Mouse (Mus musculus): ENCODE data around the gene Rps6kl1. TPM values are rescaled to one million over a fixed set of nuclear protein-coding genes. Genes with fewer than 3 reads are reported as not detected.

Rps6kl1 gene
- total and polyA plus RNA-seq, 3 experiments = 0.03 to 0.11 TPM; not detected in 1

GRCm38 (mm10) chr12:85185810-85186209, 34.7 kb upstream of the Rps6kl1 start:
- H3K36me3 ChIP-seq (replicated peaks) = no peaks in the 10 kb centered on the region
- peaks cover 4% of the 10 kb centered on the region; the same call in 1 of the 2 replicates for H3K4me1 ChIP-seq (ENCODE audit: insufficient read depth, low read depth, low read length)
- no peaks in the 10 kb centered on the region for H3K9me3 ChIP-seq (replicated peaks)
- ATAC-seq (ENCODE audit: extremely low read depth, insufficient number of reproducible peaks, low FRiP score, poor library complexity, severe bottlenecking) (no peak), DNase-seq (ENCODE audit: low spot score) (no peak)
- TF ChIP-seq GATA2 (IDR thresholded peaks at IDR 0.05; ENCODE audit: borderline replicate concordance, low read depth, low read length) = no peak
- TF ChIP-seq POLR2AphosphoS5 (IDR thresholded peaks at IDR 0.05; ENCODE audit: insufficient replicate concordance, low read depth, low read length) = no peak
- H3K4me3 ChIP-seq (ENCODE audit: low read depth, low read length) = no peak overlapping the region
- H3K27me3 ChIP-seq (ENCODE audit: insufficient read depth, low read length) = peaks cover 53% of the 10 kb centered on the region

- ATAC-seq (ENCODE audit: extremely low read depth, insufficient number of reproducible peaks, low FRiP score, poor library complexity, severe bottlenecking) = no peak
- TF ChIP-seq CTCF (IDR thresholded peaks at IDR 0.05; ENCODE audit: low read depth, low read length) = no peak
- TF ChIP-seq GATA2 (IDR thresholded peaks at IDR 0.05; ENCODE audit: borderline replicate concordance, low read depth, low read length) = no peak
- no peak for TF ChIP-seq TAL1 (conservative IDR thresholded peaks at IDR 0.05; ENCODE audit: low read depth, low read length)
- no peak for TF ChIP-seq GATA1 (IDR thresholded peaks at IDR 0.05; ENCODE audit: borderline replicate concordance, low read length)
- no peak for TF ChIP-seq POLR2AphosphoS5 (IDR thresholded peaks at IDR 0.05; ENCODE audit: insufficient replicate concordance, low read depth, low read length)
Measured at GRCm38 (mm10) chr12:85184118-85184517, 33.1 kb upstream of the Rps6kl1 start.

GRCm38 (mm10) chr12:85182898-85183297, 31.8 kb upstream of the Rps6kl1 start:
- no peak for ATAC-seq (ENCODE audit: extremely low read depth, insufficient number of reproducible peaks, low FRiP score, poor library complexity, severe bottlenecking)
- DNase-seq (ENCODE audit: low spot score) = no peak
- Histone ChIP-seq H3K27me3 (ENCODE audit: insufficient read depth, low read length) (peaks cover 74% of the 10 kb centered on the region), H3K9me3 (replicated peaks) (no peaks in the 10 kb centered on the region), H3K4me1 (ENCODE audit: insufficient read depth, low read depth, low read length) (peaks cover 4% of the 10 kb centered on the region), H3K4me3 (ENCODE audit: low read depth, low read length) (no peak overlapping the region), H3K36me3 (replicated peaks) (no peaks in the 10 kb centered on the region)
- no peak for TF ChIP-seq GATA2 (IDR thresholded peaks at IDR 0.05; ENCODE audit: borderline replicate concordance, low read depth, low read length)
- no peak for TF ChIP-seq POLR2AphosphoS5 (IDR thresholded peaks at IDR 0.05; ENCODE audit: insufficient replicate concordance, low read depth, low read length)
- no peak for TF ChIP-seq TAL1 (conservative IDR thresholded peaks at IDR 0.05; ENCODE audit: low read depth, low read length)
- TF ChIP-seq CTCF (IDR thresholded peaks at IDR 0.05; ENCODE audit: low read depth, low read length) = no peak
- TF ChIP-seq GATA1 (IDR thresholded peaks at IDR 0.05; ENCODE audit: borderline replicate concordance, low read length) = no peak

More at GRCm38 (mm10) chr12:85184118-85184517, 33.1 kb upstream of the Rps6kl1 start:
- peaks cover 61% of the 10 kb centered on the region for H3K27me3 ChIP-seq (ENCODE audit: insufficient read depth, low read length)
- no peak overlapping the region for H3K4me3 ChIP-seq (ENCODE audit: low read depth, low read length)
- no peaks in the 10 kb centered on the region for H3K9me3 ChIP-seq (replicated peaks)
- peaks cover 4% of the 10 kb centered on the region; the same call in 1 of the 2 replicates for H3K4me1 ChIP-seq (ENCODE audit: insufficient read depth, low read depth, low read length)
- H3K36me3 ChIP-seq (replicated peaks) = no peaks in the 10 kb centered on the region
- DNase-seq (ENCODE audit: low spot score) = no peak

GRCm38 (mm10) chr12:85182345-85182643, 31.2 kb upstream of the Rps6kl1 start:
- DNase-seq (ENCODE audit: low spot score) = no peak
- no peaks in the 10 kb centered on the region for H3K9me3 ChIP-seq (replicated peaks)
- H3K36me3 ChIP-seq (replicated peaks) = no peaks in the 10 kb centered on the region
- TF ChIP-seq TAL1 (conservative IDR thresholded peaks at IDR 0.05; ENCODE audit: low read depth, low read length) (no peak), CTCF (IDR thresholded peaks at IDR 0.05; ENCODE audit: low read depth, low read length) (no peak), GATA2 (IDR thresholded peaks at IDR 0.05; ENCODE audit: borderline replicate concordance, low read depth, low read length) (no peak), GATA1 (IDR thresholded peaks at IDR 0.05; ENCODE audit: borderline replicate concordance, low read length) (no peak), POLR2AphosphoS5 (IDR thresholded peaks at IDR 0.05; ENCODE audit: insufficient replicate concordance, low read depth, low read length) (no peak)
- no peak overlapping the region for H3K4me3 ChIP-seq (ENCODE audit: low read depth, low read length)
- peaks cover 10% of the 10 kb centered on the region for H3K4me1 ChIP-seq (ENCODE audit: insufficient read depth, low read depth, low read length)
- peaks cover 77% of the 10 kb centered on the region for H3K27me3 ChIP-seq (ENCODE audit: insufficient read depth, low read length)
- ATAC-seq (ENCODE audit: extremely low read depth, insufficient number of reproducible peaks, low FRiP score, poor library complexity, severe bottlenecking) = no peak

DNA sequence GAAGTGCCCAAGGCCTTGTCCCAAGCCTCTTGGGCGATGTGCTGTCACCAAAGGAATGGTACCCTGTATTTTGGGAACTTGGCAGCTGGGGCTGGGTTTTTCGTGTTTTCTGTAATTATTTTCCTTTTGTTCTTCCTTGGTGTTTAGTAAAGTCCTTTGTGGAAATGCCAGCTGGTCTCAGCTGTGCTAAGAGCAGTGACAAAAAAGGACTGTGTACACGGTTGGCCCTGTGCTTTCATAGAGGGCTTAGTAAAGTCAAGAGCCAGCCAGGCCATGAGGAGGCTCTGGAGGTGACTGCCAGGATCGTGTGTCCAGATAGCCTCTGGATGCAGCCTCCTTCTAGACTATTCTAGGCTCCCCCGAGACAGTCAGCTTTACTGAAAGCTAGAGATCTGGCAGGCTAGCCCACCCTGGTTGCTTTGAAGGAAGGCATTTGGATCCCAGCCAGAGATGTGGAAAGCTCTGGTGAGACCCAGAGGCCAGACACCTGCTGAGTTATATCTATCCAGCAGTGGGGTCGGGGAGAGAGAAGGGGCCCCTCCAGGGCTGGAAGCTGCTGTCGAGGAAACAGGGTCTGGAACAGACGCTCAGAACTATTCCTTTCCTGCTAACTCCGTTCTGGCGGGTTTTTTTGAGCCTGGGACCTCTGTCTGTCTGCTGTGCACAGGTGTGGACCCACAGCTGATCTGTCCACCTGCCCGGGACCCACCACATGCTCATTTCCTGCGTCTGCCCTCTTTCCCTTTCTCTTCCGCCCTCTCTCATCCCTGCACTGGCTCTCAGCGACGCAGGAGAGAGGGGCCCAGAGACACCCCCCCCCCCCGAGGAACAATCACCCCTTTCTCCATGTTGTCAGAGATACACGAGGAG, 30.6 kb upstream of the Rps6kl1 start:
- Histone ChIP-seq H3K4me3 (ENCODE audit: low read depth, low read length) (no peak overlapping the region), H3K36me3 (replicated peaks) (no peaks in the 10 kb centered on the region), H3K9me3 (replicated peaks) (no peaks in the 10 kb centered on the region), H3K4me1 (ENCODE audit: insufficient read depth, low read depth, low read length) (peaks cover 16% of the 10 kb centered on the region), H3K27me3 (ENCODE audit: insufficient read depth, low read length) (peaks cover 83% of the 10 kb centered on the region)
- TF ChIP-seq GATA2 (IDR thresholded peaks at IDR 0.05; ENCODE audit: borderline replicate concordance, low read depth, low read length) (no peak), POLR2AphosphoS5 (IDR thresholded peaks at IDR 0.05; ENCODE audit: insufficient replicate concordance, low read depth, low read length) (no peak), GATA1 (IDR thresholded peaks at IDR 0.05; ENCODE audit: borderline replicate concordance, low read length) (no peak), CTCF (IDR thresholded peaks at IDR 0.05; ENCODE audit: low read depth, low read length) (no peak), TAL1 (conservative IDR thresholded peaks at IDR 0.05; ENCODE audit: low read depth, low read length) (no peak)
- ATAC-seq (ENCODE audit: extremely low read depth, insufficient number of reproducible peaks, low FRiP score, poor library complexity, severe bottlenecking) = no peak
- no peak for DNase-seq (ENCODE audit: low spot score)

GRCm38 (mm10) chr12:85178294-85178693, 27.2 kb upstream of the Rps6kl1 start:
- 0 out of 2 replicates have a peak, but pooled peaks have one; percentile 10 for TF ChIP-seq POLR2AphosphoS5 (IDR thresholded peaks at IDR 0.05; ENCODE audit: insufficient replicate concordance, low read depth, low read length)
- TF ChIP-seq TAL1 (conservative IDR thresholded peaks at IDR 0.05; ENCODE audit: low read depth, low read length) = no peak
- peaks cover 20% of the 10 kb centered on the region for H3K4me1 ChIP-seq (ENCODE audit: insufficient read depth, low read depth, low read length)
- H3K9me3 ChIP-seq (replicated peaks) = no peaks in the 10 kb centered on the region
- no peaks in the 10 kb centered on the region for H3K36me3 ChIP-seq (replicated peaks)
- peaks cover 91% of the 10 kb centered on the region for H3K27me3 ChIP-seq (ENCODE audit: insufficient read depth, low read length)
- DNase-seq (ENCODE audit: low spot score) (no peak), ATAC-seq (ENCODE audit: extremely low read depth, insufficient number of reproducible peaks, low FRiP score, poor library complexity, severe bottlenecking) (no peak)
- H3K4me3 ChIP-seq (ENCODE audit: low read depth, low read length) = no peak overlapping the region
